Mouse (Mus musculus): ENCODE data around the gene Cpne1. TPM values are rescaled to one million over a fixed set of nuclear protein-coding genes. Genes with fewer than 3 reads are reported as not detected.
A peak's percentile ranks its signal among the peaks of the same experiment; 100 is the strongest.

The Cpne1 gene
- polyA plus RNA-seq, 2 experiments = 11.5 to 17.9 TPM

DNA sequence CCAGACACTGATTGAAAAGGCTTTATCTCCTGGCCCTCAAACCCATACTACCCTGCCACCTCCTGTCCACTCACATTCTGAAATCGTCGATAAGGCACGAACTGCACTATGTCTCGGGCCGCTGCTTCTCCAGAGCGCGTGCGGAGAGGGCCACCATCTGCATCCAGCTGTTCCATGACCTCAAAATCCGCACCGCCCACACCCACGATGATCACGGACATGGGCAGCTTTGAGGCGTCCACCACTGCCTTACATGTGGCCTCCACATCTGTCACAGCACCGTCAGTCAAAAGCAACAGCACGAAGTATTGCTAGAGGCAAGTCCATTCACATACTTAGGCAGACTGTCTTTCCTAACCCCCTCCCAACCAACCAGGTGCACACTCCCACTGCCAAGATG, 38.0 kb downstream of the Cpne1 start:
- H3K9ac ChIP-seq (replicated peaks) = no peak overlapping the region
- WGBS (ENCODE audit: insufficient replicate concordance) = 92% methylated on average over 15 of the region's 15 CpGs
- H3K4me3 ChIP-seq (ENCODE audit: insufficient read depth in 1 of 2, low read depth in 2 of 2, low read length in 2 of 2) = no peak overlapping the region
- ATAC-seq (ENCODE audit: insufficient read depth) (no peak), DNase-seq (ENCODE audit: low read depth in 3 of 3, low spot score in 3 of 3) (no peak)
- H3K9me3 ChIP-seq (ENCODE audit: control insufficient read depth, low read length) = no peaks in the 10 kb centered on the region
- no peak overlapping the region for H3K4me2 ChIP-seq (ENCODE audit: low read depth)
- H3K36me3 ChIP-seq (replicated peaks; ENCODE audit: control insufficient read depth, insufficient read depth, low read depth) = peaks cover 45% of the 10 kb centered on the region
- H3K27me3 ChIP-seq (ENCODE audit: control insufficient read depth, insufficient read depth, low read length) = no peaks in the 10 kb centered on the region
- TF ChIP-seq CTCF (IDR thresholded peaks at IDR 0.05; ENCODE audit: low read depth) = no peak
- TF ChIP-seq EP300 (IDR thresholded peaks at IDR 0.05; ENCODE audit: low read depth) = no peak
- no peaks in the 10 kb centered on the region for H3K4me1 ChIP-seq (replicated peaks; ENCODE audit: control insufficient read depth in 2 of 2, insufficient read depth in 2 of 2, low read length in 1 of 2)
- H3K27ac ChIP-seq = no peak overlapping the region

DNA sequence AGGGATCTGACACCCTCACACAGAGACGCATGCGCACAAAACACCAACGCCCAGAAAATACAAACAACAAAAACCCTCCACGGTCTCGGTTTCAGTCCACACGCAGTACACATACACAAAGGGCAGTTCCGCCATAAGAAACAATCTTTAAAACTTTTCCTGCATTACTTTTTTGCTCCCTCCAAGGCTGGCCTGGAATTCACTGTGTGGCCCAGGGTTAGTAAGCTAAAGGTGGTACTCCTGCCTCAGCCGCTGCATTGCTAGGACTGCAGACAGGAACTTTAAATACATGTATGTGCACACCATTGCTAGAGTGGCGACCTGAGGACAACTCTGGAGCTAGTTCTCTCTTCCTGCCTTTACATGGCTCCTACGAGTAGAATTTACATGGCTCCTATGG, 40.5 kb downstream of the Cpne1 start:
- Histone ChIP-seq H3K4me2 (ENCODE audit: low read depth) (no peak overlapping the region), H3K27ac (no peak overlapping the region), H3K9me3 (ENCODE audit: control insufficient read depth, low read length) (no peaks in the 10 kb centered on the region), H3K4me3 (ENCODE audit: insufficient read depth in 1 of 2, low read depth in 2 of 2, low read length in 2 of 2) (no peak overlapping the region), H3K9ac (replicated peaks) (no peak overlapping the region), H3K36me3 (replicated peaks; ENCODE audit: control insufficient read depth, insufficient read depth, low read depth) (peaks cover 25% of the 10 kb centered on the region), H3K27me3 (ENCODE audit: control insufficient read depth, insufficient read depth, low read length) (no peaks in the 10 kb centered on the region), H3K4me1 (replicated peaks; ENCODE audit: control insufficient read depth in 2 of 2, insufficient read depth in 2 of 2, low read length in 1 of 2) (peaks cover 0 to 2% of the 10 kb centered on the region in 2 experiments; a peak in 2 of 4 replicates)
- TF ChIP-seq EP300 (IDR thresholded peaks at IDR 0.05; ENCODE audit: low read depth) = no peak
- TF ChIP-seq CTCF (IDR thresholded peaks at IDR 0.05; ENCODE audit: low read depth) = no peak
- no peak for DNase-seq (ENCODE audit: low read depth in 3 of 3, low spot score in 3 of 3)
- 87% methylated on average over 10 of the region's 10 CpGs for WGBS (ENCODE audit: insufficient replicate concordance)
- no peak for ATAC-seq (ENCODE audit: insufficient read depth)

DNA sequence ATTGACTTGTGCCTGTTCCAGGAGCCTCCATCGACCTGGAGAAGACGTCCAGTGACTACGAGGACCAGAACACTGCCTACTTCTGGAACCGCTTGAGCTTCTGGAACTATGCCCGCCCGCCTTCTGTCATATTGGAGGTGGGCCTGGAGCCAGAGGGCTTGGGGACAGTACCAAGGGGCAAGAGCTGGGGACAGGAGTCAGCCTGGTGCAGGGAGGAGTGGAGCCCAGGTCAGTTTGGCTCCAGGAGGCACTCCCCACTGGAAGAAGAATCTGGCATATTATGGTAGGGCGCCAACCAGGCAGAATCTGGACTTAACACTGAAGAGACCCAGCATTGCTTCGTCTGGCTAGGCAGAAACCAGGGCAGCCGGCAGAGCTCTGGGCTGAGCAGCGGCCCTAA, 43.8 kb downstream of the Cpne1 start:
- Histone ChIP-seq H3K4me3 (ENCODE audit: insufficient read depth in 1 of 2, low read depth in 2 of 2, low read length in 2 of 2) (no peak overlapping the region), H3K27ac (no peak overlapping the region), H3K36me3 (replicated peaks; ENCODE audit: control insufficient read depth, insufficient read depth, low read depth) (peaks cover 1% of the 10 kb centered on the region; the same call in 1 of the 2 replicates), H3K4me2 (ENCODE audit: low read depth) (no peak overlapping the region), H3K4me1 (replicated peaks; ENCODE audit: control insufficient read depth in 2 of 2, insufficient read depth in 2 of 2, low read length in 1 of 2) (peaks cover 3 to 9% of the 10 kb centered on the region in 2 experiments; a peak in 3 of 4 replicates), H3K9ac (replicated peaks) (no peak overlapping the region), H3K9me3 (ENCODE audit: control insufficient read depth, low read length) (no peaks in the 10 kb centered on the region), H3K27me3 (ENCODE audit: control insufficient read depth, insufficient read depth, low read length) (no peaks in the 10 kb centered on the region)
- ATAC-seq (ENCODE audit: insufficient read depth) (no peak), DNase-seq (ENCODE audit: low read depth in 3 of 3, low spot score in 3 of 3) (no peak)
- no peak for TF ChIP-seq EP300 (IDR thresholded peaks at IDR 0.05; ENCODE audit: low read depth)
- TF ChIP-seq CTCF (IDR thresholded peaks at IDR 0.05; ENCODE audit: low read depth) = no peak
- 80% methylated on average over 10 of the region's 10 CpGs for WGBS (ENCODE audit: insufficient replicate concordance)

DNA sequence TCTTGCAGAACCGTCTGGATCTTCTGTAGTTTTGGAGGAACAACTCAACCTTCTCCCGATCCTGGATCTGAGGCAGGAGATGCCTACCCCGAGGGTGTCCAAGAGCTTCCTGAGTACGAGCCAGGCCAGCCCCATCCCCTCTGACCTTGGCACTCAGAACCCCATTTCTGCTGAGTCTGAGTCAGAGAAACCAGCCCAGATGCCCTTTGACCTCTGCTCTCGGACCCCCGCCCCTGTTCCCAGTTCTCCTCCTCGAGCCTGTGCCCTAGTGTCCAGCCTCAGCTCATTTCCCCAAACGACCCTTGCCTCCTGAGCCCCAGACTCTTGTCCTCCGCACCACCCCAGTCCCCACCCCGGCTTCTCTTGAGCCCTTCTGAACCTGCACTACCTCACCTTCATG, 45.6 kb downstream of the Cpne1 start:
- no peaks in the 10 kb centered on the region for H3K36me3 ChIP-seq (replicated peaks; ENCODE audit: control insufficient read depth, insufficient read depth, low read depth)
- no peak for TF ChIP-seq EP300 (IDR thresholded peaks at IDR 0.05; ENCODE audit: low read depth)
- no peak for TF ChIP-seq CTCF (IDR thresholded peaks at IDR 0.05; ENCODE audit: low read depth)
- 37% methylated on average over 10 of the region's 10 CpGs for WGBS (ENCODE audit: insufficient replicate concordance)
- H3K9me3 ChIP-seq (ENCODE audit: control insufficient read depth, low read length) = no peaks in the 10 kb centered on the region
- no peak overlapping the region for H3K27ac ChIP-seq
- ATAC-seq (ENCODE audit: insufficient read depth) = no peak
- peaks cover 3 to 9% of the 10 kb centered on the region in 2 experiments; a peak in 3 of 4 replicates for H3K4me1 ChIP-seq (replicated peaks; ENCODE audit: control insufficient read depth in 2 of 2, insufficient read depth in 2 of 2, low read length in 1 of 2)
- no peaks in the 10 kb centered on the region for H3K27me3 ChIP-seq (ENCODE audit: control insufficient read depth, insufficient read depth, low read length)
- peak overlapping the region; percentile 86 for H3K4me2 ChIP-seq (ENCODE audit: low read depth)
- H3K4me3 ChIP-seq (ENCODE audit: insufficient read depth in 1 of 2, low read depth in 2 of 2, low read length in 2 of 2) = peak overlapping the region in 1 of 2 experiments; percentile 82; a peak in 2 of 4 replicates
- peak overlapping the region; percentile 47 for H3K9ac ChIP-seq (replicated peaks)
- DNase-seq (ENCODE audit: low read depth in 3 of 3, low spot score in 3 of 3) = no peak

DNA sequence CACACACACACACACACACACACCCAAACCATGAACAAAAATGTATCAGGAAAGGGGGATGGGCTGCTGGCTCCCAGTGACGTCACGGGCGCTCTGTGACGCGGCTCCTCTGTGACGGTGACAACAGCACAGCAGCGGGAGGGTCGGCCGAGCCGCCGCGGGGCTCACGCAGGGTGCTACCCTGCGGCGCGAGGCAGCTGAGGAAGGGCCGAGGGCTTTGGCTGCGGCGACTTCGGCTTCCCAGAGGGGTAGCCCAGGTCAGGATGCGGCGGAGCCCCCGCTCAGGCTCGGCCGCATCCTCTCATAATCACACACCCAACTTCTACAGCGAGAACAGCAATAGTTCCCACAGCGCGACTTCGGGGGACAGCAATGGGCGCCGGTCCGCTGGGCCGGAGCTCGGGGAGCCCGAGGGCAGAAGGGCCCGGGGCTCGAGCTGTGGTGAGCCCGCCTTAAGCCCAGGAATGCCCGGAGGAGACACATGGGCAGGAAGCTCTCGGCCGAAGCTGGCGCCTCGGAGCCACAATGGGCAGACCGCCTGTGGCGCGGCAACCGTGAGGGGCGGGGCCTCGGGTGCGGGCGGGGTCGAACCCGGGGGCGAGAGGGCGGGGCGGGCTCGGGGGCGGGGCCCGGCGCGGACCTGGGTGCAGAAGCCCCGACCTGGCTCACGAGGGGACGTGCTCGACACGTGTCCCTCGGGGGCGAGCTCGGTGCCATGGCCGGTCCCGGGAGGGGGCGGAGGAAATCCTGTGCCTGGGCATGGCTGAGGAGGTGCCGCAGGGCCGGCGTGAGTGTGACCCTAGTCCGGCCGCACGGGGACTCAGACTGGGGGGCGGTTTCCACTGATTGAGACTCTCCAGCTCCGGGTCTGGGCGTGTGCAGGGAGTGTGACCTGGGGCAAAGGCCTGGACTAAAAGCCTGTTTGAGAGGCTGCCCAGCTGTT, 46.4 kb downstream of the Cpne1 start, which contains the start of gene Spag4:
Gene Spag4, plus strand, starts transcription at position 77 of the 943 bp plus-strand sequence.
- Histone ChIP-seq H3K27ac (peak within 1 kb of the TSS; percentile 30; the same call in 1 of the 2 replicates), H3K36me3 (replicated peaks; ENCODE audit: control insufficient read depth, insufficient read depth, low read depth) (no peaks in the 10 kb centered on the region), H3K27me3 (ENCODE audit: control insufficient read depth, insufficient read depth, low read length) (no peaks in the 10 kb centered on the region), H3K4me3 (ENCODE audit: insufficient read depth in 1 of 2, low read depth in 2 of 2, low read length in 2 of 2) (peak within 1 kb of the TSS; percentile 58 to 82), H3K9ac (replicated peaks) (peak within 1 kb of the TSS; percentile 69), H3K4me1 (replicated peaks; ENCODE audit: control insufficient read depth in 2 of 2, insufficient read depth in 2 of 2, low read length in 1 of 2) (peaks cover 3 to 9% of the 10 kb centered on the region in 2 experiments; a peak in 3 of 4 replicates), H3K4me2 (ENCODE audit: low read depth) (peak within 1 kb of the TSS; percentile 86), H3K9me3 (ENCODE audit: control insufficient read depth, low read length) (no peaks in the 10 kb centered on the region)
- peak; percentile 87 for ATAC-seq (ENCODE audit: insufficient read depth)
- WGBS (ENCODE audit: insufficient replicate concordance) = under 1% methylated on average over 78 of the region's 81 CpGs
- DNase-seq (ENCODE audit: low read depth in 3 of 3, low spot score in 3 of 3) = peak; percentile 45 to 60 (median 47)
- TF ChIP-seq CTCF (IDR thresholded peaks at IDR 0.05; ENCODE audit: low read depth) = no peak
- no peak for TF ChIP-seq EP300 (IDR thresholded peaks at IDR 0.05; ENCODE audit: low read depth)

All from liver, embryonic 14.5 days (tissue).